Mouse (Mus musculus): Measurements from ENCODE around the gene Cxcl2. TPM values are rescaled to one million over a fixed set of nuclear protein-coding genes. Genes with fewer than 3 reads are reported as not detected.

Gene Cxcl2
- polyA plus RNA-seq, 1 experiment from 2014 or later = 0.30 TPM

- Histone ChIP-seq H3K4me2 (replicated peaks; ENCODE audit: low read depth) (peak within 1 kb of the TSS; percentile 82), H3K27ac (ENCODE audit: low read depth, low read length) (no peak within 1 kb of the TSS), H3K36me3 (ENCODE audit: control insufficient read depth, insufficient read depth) (no peaks in the 10 kb centered on the region), H3K27me3 (replicated peaks; ENCODE audit: control insufficient read depth, insufficient read depth, low read length) (no peaks in the 10 kb centered on the region), H3K9ac (ENCODE audit: low read depth, low read length) (peak within 1 kb of the TSS; percentile 40), H3K4me3 (ENCODE audit: low read depth, low read length) (peak within 1 kb of the TSS; percentile 57), H3K9me3 (ENCODE audit: control insufficient read depth) (no peaks in the 10 kb centered on the region), H3K4me1 (replicated peaks; ENCODE audit: control insufficient read depth, insufficient read depth, low read length) (no peaks in the 10 kb centered on the region; the same call in 1 of the 2 replicates)
- WGBS = 7% methylated on average over 30 of the region's 30 CpGs
- peak; percentile 86 for ATAC-seq
- peak; percentile 66 for TF ChIP-seq CTCF (IDR thresholded peaks at IDR 0.05; ENCODE audit: low read depth)
Measured at GRCm38 (mm10) chr5:90890519-90891463, 12.9 kb upstream of the Cxcl2 start, which contains the start of gene Cxcl1. Cxcl1 (plus strand) TSS chr5:90891241.

GRCm38 (mm10) chr5:90891464-90891813, 12.2 kb upstream of the Cxcl2 start:
- Histone ChIP-seq H3K4me3 (ENCODE audit: low read depth, low read length) (peak overlapping the region; percentile 57), H3K4me2 (replicated peaks; ENCODE audit: low read depth) (peak overlapping the region; percentile 82), H3K4me1 (replicated peaks; ENCODE audit: control insufficient read depth, insufficient read depth, low read length) (no peaks in the 10 kb centered on the region; the same call in 1 of the 2 replicates), H3K9ac (ENCODE audit: low read depth, low read length) (peak overlapping the region; percentile 40; the same call in 1 of the 2 replicates), H3K27ac (ENCODE audit: low read depth, low read length) (no peak overlapping the region), H3K9me3 (ENCODE audit: control insufficient read depth) (no peaks in the 10 kb centered on the region), H3K36me3 (ENCODE audit: control insufficient read depth, insufficient read depth) (no peaks in the 10 kb centered on the region), H3K27me3 (replicated peaks; ENCODE audit: control insufficient read depth, insufficient read depth, low read length) (no peaks in the 10 kb centered on the region)
- ATAC-seq = peak; percentile 4; the same call in 1 of the 2 replicates
- TF ChIP-seq CTCF (IDR thresholded peaks at IDR 0.05; ENCODE audit: low read depth) = no peak; the same call in 1 of the 2 replicates
- 22% methylated on average over 10 of the region's 10 CpGs for WGBS

DNA sequence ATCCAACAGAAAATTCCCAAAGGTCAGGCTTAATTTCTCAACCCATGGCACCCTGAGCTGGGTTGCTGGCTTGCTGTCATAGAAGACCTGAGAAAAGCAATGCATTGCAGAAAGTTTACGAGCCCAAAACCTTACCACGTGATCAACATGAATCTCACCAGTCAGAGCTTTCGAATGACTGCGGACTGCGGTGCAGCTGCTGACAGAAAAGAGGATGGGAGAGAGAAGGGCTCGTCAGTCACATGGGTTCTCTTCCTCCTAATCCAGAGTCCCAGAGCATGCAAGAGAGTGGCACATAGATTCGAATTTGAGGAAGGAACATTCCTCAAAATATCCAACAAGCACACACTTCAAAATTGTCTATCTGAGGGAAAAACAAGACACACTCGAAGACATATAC, 9.4 kb upstream of the Cxcl2 start:
- Histone ChIP-seq H3K9ac (ENCODE audit: low read depth, low read length) (no peak overlapping the region), H3K4me1 (replicated peaks; ENCODE audit: control insufficient read depth, insufficient read depth, low read length) (no peaks in the 10 kb centered on the region; the same call in 1 of the 2 replicates), H3K27me3 (replicated peaks; ENCODE audit: control insufficient read depth, insufficient read depth, low read length) (no peaks in the 10 kb centered on the region), H3K36me3 (ENCODE audit: control insufficient read depth, insufficient read depth) (no peaks in the 10 kb centered on the region), H3K4me2 (replicated peaks; ENCODE audit: low read depth) (no peak overlapping the region), H3K9me3 (ENCODE audit: control insufficient read depth) (no peaks in the 10 kb centered on the region), H3K27ac (ENCODE audit: low read depth, low read length) (no peak overlapping the region), H3K4me3 (ENCODE audit: low read depth, low read length) (no peak overlapping the region)
- WGBS = 74% methylated on average over 8 of the region's 8 CpGs
- no peak for ATAC-seq
- TF ChIP-seq CTCF (IDR thresholded peaks at IDR 0.05; ENCODE audit: low read depth) = no peak

DNA sequence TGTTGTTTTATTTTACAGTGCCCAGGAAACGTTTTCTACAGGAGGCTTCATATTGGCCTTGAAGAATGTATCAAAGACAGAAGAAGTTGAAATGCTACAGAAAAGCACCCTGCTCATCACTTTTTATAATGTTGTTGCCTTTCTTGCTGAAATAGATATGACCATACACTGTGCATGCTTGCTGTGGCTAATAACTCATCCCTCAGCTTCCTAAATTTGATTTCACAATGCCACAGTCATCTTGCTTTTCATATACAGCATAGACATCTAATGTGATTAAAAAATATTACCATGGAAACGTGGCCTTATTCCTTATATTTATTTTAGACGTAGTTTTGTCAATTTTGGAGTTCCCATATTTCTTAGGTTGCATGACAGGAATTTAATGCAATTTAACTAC, 6.2 kb upstream of the Cxcl2 start:
- H3K9me3 ChIP-seq (ENCODE audit: control insufficient read depth) = no peaks in the 10 kb centered on the region
- 75% methylated on average over 3 of the region's 3 CpGs for WGBS
- no peaks in the 10 kb centered on the region for H3K4me1 ChIP-seq (replicated peaks; ENCODE audit: control insufficient read depth, insufficient read depth, low read length)
- H3K4me2 ChIP-seq (replicated peaks; ENCODE audit: low read depth) = no peak overlapping the region
- no peak for TF ChIP-seq CTCF (IDR thresholded peaks at IDR 0.05; ENCODE audit: low read depth)
- no peaks in the 10 kb centered on the region for H3K27me3 ChIP-seq (replicated peaks; ENCODE audit: control insufficient read depth, insufficient read depth, low read length)
- no peaks in the 10 kb centered on the region for H3K36me3 ChIP-seq (ENCODE audit: control insufficient read depth, insufficient read depth)
- H3K27ac ChIP-seq (ENCODE audit: low read depth, low read length) = no peak overlapping the region
- no peak overlapping the region for H3K9ac ChIP-seq (ENCODE audit: low read depth, low read length)
- H3K4me3 ChIP-seq (ENCODE audit: low read depth, low read length) = no peak overlapping the region
- ATAC-seq = no peak

DNA sequence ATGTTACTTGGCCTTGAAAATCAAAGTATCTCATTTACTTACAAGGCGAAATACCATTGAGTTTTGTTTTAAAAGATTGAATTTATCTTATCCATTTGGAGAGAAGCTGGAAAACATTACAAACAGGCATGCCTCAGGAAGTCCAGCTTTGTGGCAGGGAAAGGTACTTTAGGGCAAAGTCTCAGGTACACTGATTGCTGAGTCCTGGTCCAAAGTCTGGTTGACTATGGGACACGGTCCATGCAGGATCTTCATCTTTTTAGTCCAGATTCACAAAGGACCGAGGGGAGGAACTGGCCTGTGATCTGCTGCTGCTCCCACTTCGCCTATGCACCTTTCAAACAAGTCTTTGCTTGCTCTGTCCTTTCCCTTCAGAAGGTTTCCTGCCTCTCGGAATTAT, 4.4 kb upstream of the Cxcl2 start:
- no peaks in the 10 kb centered on the region for H3K36me3 ChIP-seq (ENCODE audit: control insufficient read depth, insufficient read depth)
- TF ChIP-seq CTCF (IDR thresholded peaks at IDR 0.05; ENCODE audit: low read depth) = no peak
- H3K4me3 ChIP-seq (ENCODE audit: low read depth, low read length) = no peak overlapping the region
- no peak overlapping the region for H3K27ac ChIP-seq (ENCODE audit: low read depth, low read length)
- H3K9ac ChIP-seq (ENCODE audit: low read depth, low read length) = no peak overlapping the region
- 0 out of 2 replicates have a peak, but pooled peaks have one; percentile 57 for ATAC-seq
- peaks cover 7% of the 10 kb centered on the region; the same call in 1 of the 2 replicates for H3K4me1 ChIP-seq (replicated peaks; ENCODE audit: control insufficient read depth, insufficient read depth, low read length)
- 78% methylated on average over 5 of the region's 5 CpGs for WGBS
- H3K27me3 ChIP-seq (replicated peaks; ENCODE audit: control insufficient read depth, insufficient read depth, low read length) = peaks cover 10% of the 10 kb centered on the region; the same call in 1 of the 2 replicates
- no peak overlapping the region for H3K4me2 ChIP-seq (replicated peaks; ENCODE audit: low read depth)
- no peaks in the 10 kb centered on the region for H3K9me3 ChIP-seq (ENCODE audit: control insufficient read depth)

- 48% methylated on average over 7 of the region's 7 CpGs for WGBS
- no peak for TF ChIP-seq CTCF (IDR thresholded peaks at IDR 0.05; ENCODE audit: low read depth)
- ATAC-seq = no peak
Measured at GRCm38 (mm10) chr5:90900147-90900546, 3.5 kb upstream of the Cxcl2 start.

More at GRCm38 (mm10) chr5:90900147-90900546, 3.5 kb upstream of the Cxcl2 start:
- H3K36me3 ChIP-seq (ENCODE audit: control insufficient read depth, insufficient read depth) = no peaks in the 10 kb centered on the region
- no peaks in the 10 kb centered on the region for H3K9me3 ChIP-seq (ENCODE audit: control insufficient read depth)
- H3K27me3 ChIP-seq (replicated peaks; ENCODE audit: control insufficient read depth, insufficient read depth, low read length) = peaks cover 15% of the 10 kb centered on the region
- no peak overlapping the region for H3K4me3 ChIP-seq (ENCODE audit: low read depth, low read length)
- no peak overlapping the region for H3K27ac ChIP-seq (ENCODE audit: low read depth, low read length)
- no peak overlapping the region for H3K9ac ChIP-seq (ENCODE audit: low read depth, low read length)
- no peak overlapping the region for H3K4me2 ChIP-seq (replicated peaks; ENCODE audit: low read depth)
- H3K4me1 ChIP-seq (replicated peaks; ENCODE audit: control insufficient read depth, insufficient read depth, low read length) = peaks cover 7% of the 10 kb centered on the region; the same call in 1 of the 2 replicates
